Mouse (Mus musculus): ENCODE data around the gene Olfr1033. TPM values are rescaled to one million over a fixed set of nuclear protein-coding genes. Genes with fewer than 3 reads are reported as not detected.
"Not testable (repeated sequence)": the region's sequence is repeated elsewhere in the genome, so short reads cannot be mapped to it uniquely, and the experiment has no call there.

Gene Olfr1033
- total RNA-seq (2014; rRNA removed), result 0.11 and 0.24 TPM in 2 replicates
- not detected in 2 replicates for polyA plus RNA-seq (2015; fragmentation: Nextera tagmentation; extraction: Ambion mirVana)

GRCm38 (mm10) chr2:86020406-86020805, at the start of gene Olfr1033:
Gene Olfr1033, plus strand, starts transcription at chr2:86020633.
- H3K9me3 ChIP-seq (ENCODE audit: low read length); H3K9ac ChIP-seq (replicated peaks; ENCODE audit: low read length, poor library complexity, severe bottlenecking); H3K27ac ChIP-seq (ENCODE audit: low read depth, low read length); H3K36me3 ChIP-seq (ENCODE audit: insufficient read depth, low read length); ATAC-seq (ENCODE audit: low FRiP score); H3K4me1 ChIP-seq (ENCODE audit: insufficient read depth, low read length); H3K27me3 ChIP-seq (ENCODE audit: insufficient read depth, low read length): not testable (repeated sequence)
- DNase-seq (ENCODE audit: low spot score), result peak; percentile 33
- 1% methylated on average over 10 of the region's 11 CpGs for WGBS
- peak within 1 kb of the TSS; percentile 45 for H3K4me2 ChIP-seq (ENCODE audit: low read depth, low read length, poor library complexity, severe bottlenecking)
- peak within 1 kb of the TSS; percentile 32 for H3K4me3 ChIP-seq (ENCODE audit: low read depth, low read length)

GRCm38 (mm10) chr2:85973595-85973994, 46.8 kb upstream of the Olfr1033 start, which contains the start of gene Olfr1029:
Gene Olfr1029, plus strand, starts transcription at chr2:85973895.
- Histone ChIP-seq H3K9me3 (ENCODE audit: low read length) (no peaks in the 10 kb centered on the region), H3K36me3 (ENCODE audit: insufficient read depth, low read length) (no peaks in the 10 kb centered on the region), H3K9ac (replicated peaks; ENCODE audit: low read length, poor library complexity, severe bottlenecking) (no peak within 1 kb of the TSS), H3K4me3 (ENCODE audit: low read depth, low read length) (no peak within 1 kb of the TSS), H3K27ac (ENCODE audit: low read depth, low read length) (no peak within 1 kb of the TSS), H3K27me3 (ENCODE audit: insufficient read depth, low read length) (no peaks in the 10 kb centered on the region), H3K4me1 (ENCODE audit: insufficient read depth, low read length) (no peaks in the 10 kb centered on the region), H3K4me2 (ENCODE audit: low read depth, low read length, poor library complexity, severe bottlenecking) (no peak within 1 kb of the TSS)
- DNase-seq (ENCODE audit: low spot score), result no peak
- ATAC-seq (ENCODE audit: low FRiP score), result no peak
- WGBS, result 82% methylated on average over 2 of the region's 2 CpGs
- no peak for TF ChIP-seq CTCF (IDR thresholded peaks at IDR 0.05)

- ATAC-seq (ENCODE audit: low FRiP score) (no peak), DNase-seq (ENCODE audit: low spot score) (no peak)
- TF ChIP-seq CTCF (IDR thresholded peaks at IDR 0.05), result no peak
- no peaks in the 10 kb centered on the region for H3K9me3 ChIP-seq (ENCODE audit: low read length)
- no peaks in the 10 kb centered on the region for H3K36me3 ChIP-seq (ENCODE audit: insufficient read depth, low read length)
- H3K27me3 ChIP-seq (ENCODE audit: insufficient read depth, low read length), result no peaks in the 10 kb centered on the region
- no peak within 1 kb of the TSS for H3K4me3 ChIP-seq (ENCODE audit: low read depth, low read length)
- WGBS, result 68% methylated on average over 1 of the region's 1 CpGs
- H3K4me2 ChIP-seq (ENCODE audit: low read depth, low read length, poor library complexity, severe bottlenecking), result no peak within 1 kb of the TSS
- no peak within 1 kb of the TSS for H3K27ac ChIP-seq (ENCODE audit: low read depth, low read length)
- H3K4me1 ChIP-seq (ENCODE audit: insufficient read depth, low read length), result no peaks in the 10 kb centered on the region
- H3K9ac ChIP-seq (replicated peaks; ENCODE audit: low read length, poor library complexity, severe bottlenecking), result no peak within 1 kb of the TSS
Measured at GRCm38 (mm10) chr2:85978976-85979375, 41.5 kb upstream of the Olfr1033 start, which contains the start of gene Olfr1030. Gene Olfr1030, plus strand, starts transcription at chr2:85979276.

- Histone ChIP-seq H3K27me3 (ENCODE audit: insufficient read depth, low read length) (no peaks in the 10 kb centered on the region), H3K4me1 (ENCODE audit: insufficient read depth, low read length) (no peaks in the 10 kb centered on the region), H3K9me3 (ENCODE audit: low read length) (no peaks in the 10 kb centered on the region), H3K4me2 (ENCODE audit: low read depth, low read length, poor library complexity, severe bottlenecking) (no peak within 1 kb of the TSS), H3K36me3 (ENCODE audit: insufficient read depth, low read length) (no peaks in the 10 kb centered on the region), H3K4me3 (ENCODE audit: low read depth, low read length) (no peak within 1 kb of the TSS), H3K9ac (replicated peaks; ENCODE audit: low read length, poor library complexity, severe bottlenecking) (no peak within 1 kb of the TSS), H3K27ac (ENCODE audit: low read depth, low read length) (no peak within 1 kb of the TSS)
- WGBS, result 58% methylated on average over 3 of the region's 3 CpGs
- no peak for DNase-seq (ENCODE audit: low spot score)
- no peak for ATAC-seq (ENCODE audit: low FRiP score)
- TF ChIP-seq CTCF (IDR thresholded peaks at IDR 0.05), result no peak
Measured at GRCm38 (mm10) chr2:85990004-85990403, 30.4 kb upstream of the Olfr1033 start, which contains the start of gene Olfr1031. Gene Olfr1031, plus strand, starts transcription at chr2:85990304.

- Histone ChIP-seq H3K27me3 (ENCODE audit: insufficient read depth, low read length) (no peaks in the 10 kb centered on the region), H3K4me3 (ENCODE audit: low read depth, low read length) (no peak within 1 kb of the TSS), H3K4me2 (ENCODE audit: low read depth, low read length, poor library complexity, severe bottlenecking) (no peak within 1 kb of the TSS), H3K27ac (ENCODE audit: low read depth, low read length) (no peak within 1 kb of the TSS), H3K36me3 (ENCODE audit: insufficient read depth, low read length) (no peaks in the 10 kb centered on the region), H3K9me3 (ENCODE audit: low read length) (no peaks in the 10 kb centered on the region), H3K9ac (replicated peaks; ENCODE audit: low read length, poor library complexity, severe bottlenecking) (no peak within 1 kb of the TSS), H3K4me1 (ENCODE audit: insufficient read depth, low read length) (no peaks in the 10 kb centered on the region)
- DNase-seq (ENCODE audit: low spot score) (no peak), ATAC-seq (ENCODE audit: low FRiP score) (no peak)
- 83% methylated on average over 7 of the region's 7 CpGs for WGBS
- TF ChIP-seq CTCF (IDR thresholded peaks at IDR 0.05), result no peak
Measured at GRCm38 (mm10) chr2:86005240-86005639, 15.2 kb upstream of the Olfr1033 start, which contains the start of gene Olfr1032. Gene Olfr1032, plus strand, starts transcription at chr2:86005540.

GRCm38 (mm10) chr2:86021518-86021917, 1.1 kb downstream of the Olfr1033 start:
- ATAC-seq (ENCODE audit: low FRiP score); H3K27me3 ChIP-seq (ENCODE audit: insufficient read depth, low read length); H3K27ac ChIP-seq (ENCODE audit: low read depth, low read length); H3K9me3 ChIP-seq (ENCODE audit: low read length); H3K4me1 ChIP-seq (ENCODE audit: insufficient read depth, low read length); H3K4me3 ChIP-seq (ENCODE audit: low read depth, low read length); DNase-seq (ENCODE audit: low spot score); H3K36me3 ChIP-seq (ENCODE audit: insufficient read depth, low read length); H3K4me2 ChIP-seq (ENCODE audit: low read depth, low read length, poor library complexity, severe bottlenecking); H3K9ac ChIP-seq (replicated peaks; ENCODE audit: low read length, poor library complexity, severe bottlenecking): not testable (repeated sequence)
- WGBS, result 63% methylated on average over 2 of the region's 9 CpGs
